Mouse (Mus musculus) left cerebral cortex, postnatal 25 days (tissue): Measurements from ENCODE around the gene Gm21704. TPM values are rescaled to one million over a fixed set of nuclear protein-coding genes. Genes with fewer than 3 reads are reported as not detected.
A peak's percentile ranks its signal among the peaks of the same experiment; 100 is the strongest.
"Not testable (repeated sequence)": the region's sequence is repeated elsewhere in the genome, so short reads cannot be mapped to it uniquely, and the experiment has no call there.

Experiments used
- DNase-seq, 2 experiments: peaks; one replicate each; pipeline ENCODE4 v3.0.0; 2022; ENCODE audit warnings: low spot score in 2 of 2, mixed read lengths in 1 of 2
- intact Hi-C: fragments of 180-260 bp; cut with DNase I; formaldehyde crosslinking; loops from one replicate; pipeline ENCODE4 v1.15.1; 2025
- total RNA-seq, 2 experiments: library from RNA; stranded (reverse); gene quantifications; 2 replicates each; pipeline ENCODE4 v1.2.3; 2021

Gm21704 gene
- total RNA-seq, result not detected

- intact Hi-C loops, result not testable (repeated sequence)
These were observed at the start of gene Gm21704, which contains the start of gene Gm21708 for GRCm38 (mm10) chrY:3410067-3410466. Gene Gm21704, minus strand, starts transcription at chrY:3410167. Gene Gm21708, minus strand, starts transcription at chrY:3410167.

GRCm38 (mm10) chrY:3345229-3345628 is 64.7 kb downstream of the Gm21704 start, which contains the start of gene Gm21693:
Gene Gm21693, minus strand, starts transcription at chrY:3345329.
- DNase-seq, intact Hi-C loops: not testable (repeated sequence)

More at GRCm38 (mm10) chrY:3410067-3410466, at the start of gene Gm21704, which contains the start of gene Gm21708:
- DNase-seq, result not testable (repeated sequence)

- intact Hi-C loops, result not testable (repeated sequence)
- DNase-seq, result peak; percentile 1
These were observed 69.3 kb downstream of the Gm21704 start for GRCm38 (mm10) chrY:3340661-3341060.

Other genes with a start within 250 kb of the Gm21704 start
- gene Gm21677, start 103.7 kb downstream of the Gm21704 start, total RNA-seq, result not detected
- not detected for gene Gm21693, start 64.8 kb downstream of the Gm21704 start, total RNA-seq
- gene Gm21708, start within 50 bp of the Gm21704 start, total RNA-seq, result not detected